Mouse (Mus musculus) embryo, embryonic 9.5 days (tissue): Measurements from ENCODE around the gene Bcl9.

ENCODE experiments used
- DNase-seq: peaks from one replicate; pipeline ENCODE4 v3.0.0-alpha.2; 2017; ENCODE audit errors: extremely low spot score

The Bcl9 gene

GRCm38 (mm10) chr3:97232328-97232727 lies 65.4 kb downstream of the Bcl9 start:
- no peak for DNase-seq

GRCm38 (mm10) chr3:97231857-97232256 lies 65.9 kb downstream of the Bcl9 start:
- DNase-seq: no peak

- DNase-seq: no peak
Measured at GRCm38 (mm10) chr3:97230631-97231404, 66.9 kb downstream of the Bcl9 start.

GRCm38 (mm10) chr3:97228457-97228856 lies 69.3 kb downstream of the Bcl9 start:
- DNase-seq: no peak

- DNase-seq: no peak
Measured at GRCm38 (mm10) chr3:97228020-97228419, 69.7 kb downstream of the Bcl9 start.

- peak; percentile 99 for DNase-seq
Measured at GRCm38 (mm10) chr3:97227259-97228005, 70.3 kb downstream of the Bcl9 start.

GRCm38 (mm10) chr3:97226719-97227118 lies 71.0 kb downstream of the Bcl9 start:
- DNase-seq: no peak

- no peak for DNase-seq
Measured at GRCm38 (mm10) chr3:97225231-97225630, 72.5 kb downstream of the Bcl9 start.

GRCm38 (mm10) chr3:97223261-97223660 lies 74.5 kb downstream of the Bcl9 start:
- DNase-seq: no peak

- no peak for DNase-seq
Measured at GRCm38 (mm10) chr3:97215526-97215925, 82.2 kb downstream of the Bcl9 start.

- no peak for DNase-seq
Measured at GRCm38 (mm10) chr3:97214439-97214838, 83.3 kb downstream of the Bcl9 start.

GRCm38 (mm10) chr3:97213871-97214270 lies 83.8 kb downstream of the Bcl9 start:
- DNase-seq: no peak

- no peak for DNase-seq
Measured at GRCm38 (mm10) chr3:97211177-97211576, 86.5 kb downstream of the Bcl9 start.

- DNase-seq: no peak
Measured at GRCm38 (mm10) chr3:97209351-97209750, 88.4 kb downstream of the Bcl9 start.

GRCm38 (mm10) chr3:97206521-97206920 lies 91.2 kb downstream of the Bcl9 start:
- no peak for DNase-seq

GRCm38 (mm10) chr3:97203880-97204279 lies 93.8 kb downstream of the Bcl9 start:
- no peak for DNase-seq

GRCm38 (mm10) chr3:97201943-97202342 lies 95.8 kb downstream of the Bcl9 start:
- DNase-seq: peak; percentile 71

- DNase-seq: no peak
Measured at GRCm38 (mm10) chr3:97199261-97199660, 98.5 kb downstream of the Bcl9 start.

GRCm38 (mm10) chr3:97196571-97196970 lies 101.1 kb downstream of the Bcl9 start:
- no peak for DNase-seq

GRCm38 (mm10) chr3:97185098-97185860 lies 112.4 kb downstream of the Bcl9 start:
- peak; percentile 59 for DNase-seq

- no peak for DNase-seq
Measured at GRCm38 (mm10) chr3:97183810-97184209, 113.9 kb downstream of the Bcl9 start.

GRCm38 (mm10) chr3:97180527-97180926 lies 117.2 kb downstream of the Bcl9 start:
- no peak for DNase-seq
